Mouse (Mus musculus) brain, embryonic 14.5 days (tissue): Measurements from ENCODE around the gene Psg19.

Experiments
- CTCF ChIP-seq: fragments of 200-500 bp; IDR thresholded peaks from 2 replicates; pipeline ENCODE4 v1.5.1; 2012; ENCODE audit warnings: inconsistent platforms, mild to moderate bottlenecking, moderate library complexity, borderline replicate concordance; ENCODE audit not compliant: insufficient read depth, insufficient read length; ENCODE audit errors: extremely low read depth
- POLR2A ChIP-seq: fragments of 200-500 bp; IDR thresholded peaks from 2 replicates; pipeline ENCODE4 v1.6.1; 2012; ENCODE audit warnings: mild to moderate bottlenecking, inconsistent platforms, borderline replicate concordance; ENCODE audit not compliant: poor library complexity, insufficient read depth, insufficient read length, severe bottlenecking; ENCODE audit errors: extremely low read depth

DNA sequence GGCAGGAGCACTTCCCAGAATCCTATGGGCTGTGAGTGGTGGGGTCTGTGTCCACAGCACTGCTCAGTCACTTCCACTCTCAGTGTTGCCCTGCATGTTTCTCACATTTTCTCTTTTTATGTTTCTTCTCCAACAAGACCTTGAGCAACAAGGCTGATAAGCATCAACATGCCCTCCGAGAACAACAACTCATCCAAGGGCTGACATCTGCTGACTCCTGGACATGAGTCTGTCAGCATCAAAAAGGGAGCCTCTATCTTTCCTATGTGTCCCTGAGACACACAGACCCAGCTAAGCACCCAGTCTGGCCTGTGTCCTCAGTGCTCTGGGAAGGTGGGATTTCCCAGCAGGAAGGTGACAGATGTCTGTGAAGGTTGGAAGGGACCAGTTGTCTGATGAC is at the start of gene Psg19:
- TF ChIP-seq POLR2A (no peak), CTCF (no peak)
